In genomic region chr10:128744680-128745601, GRCm38 (mm10) we compare ENCODE assay signal across 8 mouse cellular contexts. TPM values are rescaled to one million over a fixed set of nuclear protein-coding genes. Genes with fewer than 3 reads are reported as not detected.
DNase-seq lines count a peak whose midpoint lies in the region; ATAC-seq lines count a peak whose summit lies in the region.

Gene Dgka, minus strand, starts transcription at chr10:128744855.

- peaks cover 60% of the 10 kb centered on the region for H3K27me3 ChIP-seq in erythroblast, embryonic 14.5 days (ENCODE audit: control insufficient read depth)

- no peak for ATAC-seq in erythroblast, adult 5-6 weeks (replicated peaks; ENCODE audit: low FRiP score, poor library complexity, severe bottlenecking)

- peaks cover under 1% of the 10 kb centered on the region for H3K36me3 ChIP-seq in erythroblast, embryonic 14.5 days (ENCODE audit: control insufficient read depth)

- intact Hi-C loops in gastrocnemius, postnatal 14 days (cut with DNase I; ENCODE audit: low total_unique reads): loop anchor here (10.0 kb wide), 1 partner anchor 60 kb away; the partner anchor contains the start of genes Dnajc14 and Tmem198b

- H3K4me1 ChIP-seq in erythroblast, embryonic 14.5 days (ENCODE audit: control insufficient read depth): peaks cover 46% of the 10 kb centered on the region

- H3K9me3 ChIP-seq in erythroblast, embryonic 14.5 days (ENCODE audit: control insufficient read depth, low read length): peaks cover 2% of the 10 kb centered on the region; the same call in 1 of the 2 replicates

- DNase-seq in adrenal gland, adult 2 months: peak; percentile 31
- peak; percentile 27 to 58 for DNase-seq in heart, adult 18-20 months
- DNase-seq in kidney, adult 8-10 months: peak; percentile 37 to 39
- DNase-seq in lung, postnatal 14 days: peak; percentile 26
- peak; percentile 73 to 79 for DNase-seq in spleen, postnatal 36 days (ENCODE audit: low spot score in 2 of 2)
- no peak for DNase-seq in gastrocnemius, postnatal 14 days

- H3K4me3 ChIP-seq in erythroblast, embryonic 14.5 days (replicated peaks): peak within 1 kb of the TSS; percentile 44

RNA-seq across cellular contexts. Expression of gene Dgka, which starts in this region (rescaled TPM):
- polyA plus RNA-seq in erythroblast, embryonic 14.5 days (2012): 0.02 and 0.03 TPM in 2 replicates
- total RNA-seq in erythroblast, adult 5-6 weeks (2015; ENCODE audit: low replicate concordance): 8.2 and 13.4 TPM in 2 replicates
- total RNA-seq in erythroblast, adult 5-6 weeks (2017; ENCODE audit: low replicate concordance): 2.9 and 4.7 TPM in 2 replicates
- 10 to 100 TPM; 11.4 to 26.1 TPM for total RNA-seq in adrenal gland, adult 2 months (2021)
- 10.5 and 11.0 TPM in 2 replicates for polyA plus RNA-seq in adrenal gland, adult 2 months (2012; rRNA removed)
- total RNA-seq in heart, adult 18-20 months (2021): 10 to 100 TPM; 11.5 to 16.1 TPM
- 10 to 100 TPM in 1 of 2 experiments, 1 to 10 TPM in 1; 8.3 to 10.8 TPM for total RNA-seq in gastrocnemius, postnatal 14 days (2021)

Comparison
In these comparisons a context has a peak if more than half of its experiments do, and no peak if none do; other contexts are left out.
1. RNA of gene Dgka (polyA plus RNA-seq): 10.5 to 11.0 TPM in adrenal gland, adult 2 months; 0.02 to 0.03 TPM in erythroblast, embryonic 14.5 days; every median in the first group is over 10 times any median in the second.